Mouse (Mus musculus): Measurements from ENCODE around the gene Ccdc92b. TPM values are rescaled to one million over a fixed set of nuclear protein-coding genes. Genes with fewer than 3 reads are reported as not detected.
A peak's percentile ranks its signal among the peaks of the same experiment; 100 is the strongest.

Gene Ccdc92b
- polyA plus RNA-seq, 1 experiment from 2014 or later, result 0.29 TPM

DNA sequence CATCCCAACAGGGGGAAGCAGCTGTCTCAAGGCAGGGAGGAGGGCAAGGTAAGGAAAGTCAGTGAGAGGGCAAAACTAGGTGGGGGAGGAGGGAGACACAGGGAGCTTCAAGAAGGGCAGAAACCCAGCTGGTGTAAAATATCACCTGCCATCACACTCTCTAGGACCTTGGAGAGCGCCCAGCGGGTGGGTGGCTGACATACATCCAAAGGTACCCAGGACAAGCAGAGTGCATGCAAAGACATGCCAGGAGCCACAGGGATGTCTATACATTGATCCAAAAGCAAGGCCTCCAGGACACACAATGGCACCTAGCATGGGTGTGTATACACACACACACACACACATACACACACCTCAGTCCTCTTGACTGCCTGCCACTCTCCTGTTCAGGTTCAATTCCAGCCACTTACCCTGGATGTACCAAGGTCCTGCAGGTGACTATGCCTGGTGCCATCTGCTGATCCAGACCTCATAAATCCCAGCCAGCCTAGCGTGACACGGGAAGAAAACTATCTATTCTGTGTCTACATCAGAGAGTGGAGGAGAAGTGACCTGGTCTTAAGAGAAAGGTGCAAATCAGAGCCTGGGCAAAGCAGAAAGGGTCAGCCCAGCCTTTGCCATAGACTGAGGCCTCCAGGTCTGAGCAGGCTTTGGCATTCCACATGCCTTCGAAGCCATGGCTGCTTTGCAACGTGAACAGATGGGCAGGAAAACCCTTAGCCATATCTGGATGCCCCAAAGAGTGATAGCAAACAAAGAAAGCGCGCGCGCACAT is 34.3 kb upstream of the Ccdc92b start:
- Histone ChIP-seq H3K36me3 (ENCODE audit: control insufficient read depth, insufficient read depth, low read length) (no peaks in the 10 kb centered on the region), H3K4me2 (ENCODE audit: low read depth, low read length) (no peak overlapping the region), H3K9me3 (ENCODE audit: control insufficient read depth, low read length) (no peaks in the 10 kb centered on the region), H3K27ac (ENCODE audit: low read length) (no peak overlapping the region), H3K4me1 (ENCODE audit: control insufficient read depth, insufficient read depth, low read length) (peaks cover 5% of the 10 kb centered on the region; the same call in 1 of the 2 replicates), H3K9ac (ENCODE audit: low read depth, low read length) (no peak overlapping the region), H3K4me3 (ENCODE audit: low read length) (no peak overlapping the region), H3K27me3 (replicated peaks; ENCODE audit: control insufficient read depth, insufficient read depth, low read length) (peaks cover 21% of the 10 kb centered on the region)
- no peak for ATAC-seq
- 62% methylated on average over 10 of the region's 10 CpGs for WGBS

DNA sequence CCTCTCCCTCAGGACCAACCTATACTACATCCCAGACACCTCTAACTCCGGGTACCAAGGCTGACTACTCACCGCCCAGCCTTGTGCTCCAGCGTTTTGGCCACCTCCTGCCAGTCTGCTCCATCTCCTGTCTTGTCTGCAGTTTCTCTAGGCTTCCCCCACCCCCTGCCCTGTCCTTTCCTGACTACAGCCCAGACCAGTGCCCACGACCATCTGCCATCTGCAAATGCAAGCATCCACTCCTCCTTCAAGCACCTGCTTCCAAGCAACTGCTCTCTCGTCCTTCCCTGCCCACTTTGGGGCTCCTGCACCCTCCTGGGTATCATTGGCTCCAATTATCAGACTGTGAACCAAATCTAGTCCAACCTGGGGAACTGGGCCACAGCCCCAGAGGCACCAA is 33.0 kb upstream of the Ccdc92b start:
- Histone ChIP-seq H3K27ac (ENCODE audit: low read length) (no peak overlapping the region), H3K27me3 (replicated peaks; ENCODE audit: control insufficient read depth, insufficient read depth, low read length) (peaks cover 33% of the 10 kb centered on the region), H3K4me3 (ENCODE audit: low read length) (no peak overlapping the region), H3K9ac (ENCODE audit: low read depth, low read length) (no peak overlapping the region), H3K36me3 (ENCODE audit: control insufficient read depth, insufficient read depth, low read length) (no peaks in the 10 kb centered on the region), H3K4me2 (ENCODE audit: low read depth, low read length) (no peak overlapping the region), H3K4me1 (ENCODE audit: control insufficient read depth, insufficient read depth, low read length) (peaks cover 5% of the 10 kb centered on the region; the same call in 1 of the 2 replicates), H3K9me3 (ENCODE audit: control insufficient read depth, low read length) (no peaks in the 10 kb centered on the region)
- 59% methylated on average over 5 of the region's 5 CpGs for WGBS
- ATAC-seq, result no peak

DNA sequence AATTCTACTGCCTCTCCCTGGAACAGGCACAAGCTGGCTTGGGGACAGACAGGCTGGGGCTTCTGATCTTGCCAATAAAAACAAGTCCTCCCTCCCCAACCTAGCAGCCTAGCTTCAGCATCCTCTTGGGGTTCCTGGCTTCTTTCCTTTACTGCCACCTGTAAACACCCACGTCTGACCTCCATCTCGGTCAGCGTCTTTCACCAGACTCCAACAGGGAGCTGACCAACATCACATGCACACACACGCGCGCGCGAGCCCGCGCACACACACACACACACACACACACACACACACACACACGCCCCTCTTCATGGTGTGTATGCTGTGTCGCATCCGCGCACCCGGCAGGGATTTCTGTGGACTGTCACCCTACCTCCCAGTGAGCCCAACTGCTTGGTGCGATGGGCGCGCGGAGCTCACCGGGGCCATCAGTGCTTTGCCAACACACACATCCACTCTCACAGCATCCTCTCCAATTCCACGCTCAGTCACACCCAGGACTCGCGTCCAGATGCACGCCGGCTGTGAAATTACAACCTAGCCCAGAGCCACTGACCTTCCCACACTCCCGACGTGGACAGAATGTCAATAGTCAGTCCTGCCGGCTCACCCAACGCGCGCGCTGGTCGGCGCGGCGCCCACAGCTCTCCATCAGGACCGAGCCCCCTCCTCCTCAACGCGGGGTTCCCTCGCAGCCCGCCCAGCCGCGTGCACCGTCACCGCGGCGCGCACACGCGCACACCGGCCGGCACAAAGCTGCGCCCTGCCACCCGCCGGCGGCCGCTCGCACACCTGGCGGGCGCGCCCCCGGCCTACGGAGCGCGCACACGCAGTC is 29.8 kb upstream of the Ccdc92b start:
- ATAC-seq, result no peak
- Histone ChIP-seq H3K27ac (ENCODE audit: low read length) (no peak overlapping the region), H3K9me3 (ENCODE audit: control insufficient read depth, low read length) (no peaks in the 10 kb centered on the region), H3K4me3 (ENCODE audit: low read length) (peak overlapping the region; percentile 43), H3K4me1 (ENCODE audit: control insufficient read depth, insufficient read depth, low read length) (peaks cover 5% of the 10 kb centered on the region; the same call in 1 of the 2 replicates), H3K27me3 (replicated peaks; ENCODE audit: control insufficient read depth, insufficient read depth, low read length) (peaks cover 46% of the 10 kb centered on the region), H3K9ac (ENCODE audit: low read depth, low read length) (no peak overlapping the region), H3K4me2 (ENCODE audit: low read depth, low read length) (peak overlapping the region; percentile 59), H3K36me3 (ENCODE audit: control insufficient read depth, insufficient read depth, low read length) (no peaks in the 10 kb centered on the region)
- 2% methylated on average over 66 of the region's 66 CpGs for WGBS

DNA sequence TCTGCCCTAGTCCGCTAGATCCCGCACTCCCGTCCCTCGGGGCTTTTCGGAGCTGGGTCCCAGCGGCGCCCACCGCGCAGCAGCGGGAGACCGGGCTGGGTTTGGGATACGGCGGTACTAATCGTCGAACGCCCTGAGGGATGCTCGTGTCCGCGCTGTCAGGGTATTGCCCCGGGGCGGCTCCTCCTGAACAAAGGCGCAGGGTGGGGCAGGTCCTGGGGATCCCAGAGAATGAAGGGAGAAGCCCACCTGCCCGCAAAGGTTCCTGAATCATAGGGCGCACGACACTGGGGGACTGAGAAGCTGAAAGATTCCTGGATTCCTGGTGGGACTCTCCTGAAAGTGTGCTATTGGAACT is 29.2 kb upstream of the Ccdc92b start:
- ATAC-seq, result no peak
- peak overlapping the region; percentile 43 for H3K4me3 ChIP-seq (ENCODE audit: low read length)
- H3K36me3 ChIP-seq (ENCODE audit: control insufficient read depth, insufficient read depth, low read length), result no peaks in the 10 kb centered on the region
- no peaks in the 10 kb centered on the region for H3K9me3 ChIP-seq (ENCODE audit: control insufficient read depth, low read length)
- H3K4me1 ChIP-seq (ENCODE audit: control insufficient read depth, insufficient read depth, low read length), result peaks cover 5% of the 10 kb centered on the region; the same call in 1 of the 2 replicates
- peak overlapping the region; percentile 59 for H3K4me2 ChIP-seq (ENCODE audit: low read depth, low read length)
- 2% methylated on average over 25 of the region's 25 CpGs for WGBS
- H3K27me3 ChIP-seq (replicated peaks; ENCODE audit: control insufficient read depth, insufficient read depth, low read length), result peaks cover 46% of the 10 kb centered on the region
- no peak overlapping the region for H3K9ac ChIP-seq (ENCODE audit: low read depth, low read length)
- no peak overlapping the region for H3K27ac ChIP-seq (ENCODE audit: low read length)

DNA sequence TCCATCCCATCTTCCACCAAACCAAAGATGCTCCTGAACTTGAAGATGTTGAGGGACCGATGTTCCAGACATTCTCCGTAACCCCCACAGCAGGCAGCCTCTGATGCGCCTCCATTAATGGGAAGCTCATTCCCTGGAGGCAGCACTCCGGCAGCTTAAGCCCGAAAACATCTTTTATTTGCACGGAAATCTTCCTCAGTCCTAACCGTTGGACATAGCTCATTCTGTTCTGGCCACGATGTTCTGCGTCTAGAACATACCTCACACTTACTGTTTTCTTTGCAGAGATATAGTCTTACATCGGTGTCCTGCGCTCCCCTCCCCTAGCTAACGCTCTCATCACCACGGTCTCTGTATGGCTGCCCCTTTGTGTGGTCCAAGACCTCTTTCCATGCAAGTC is 28.7 kb upstream of the Ccdc92b start:
- peaks cover 5% of the 10 kb centered on the region; the same call in 1 of the 2 replicates for H3K4me1 ChIP-seq (ENCODE audit: control insufficient read depth, insufficient read depth, low read length)
- peaks cover 46% of the 10 kb centered on the region for H3K27me3 ChIP-seq (replicated peaks; ENCODE audit: control insufficient read depth, insufficient read depth, low read length)
- no peak overlapping the region for H3K27ac ChIP-seq (ENCODE audit: low read length)
- 36% methylated on average over 13 of the region's 13 CpGs for WGBS
- H3K9ac ChIP-seq (ENCODE audit: low read depth, low read length), result no peak overlapping the region
- H3K36me3 ChIP-seq (ENCODE audit: control insufficient read depth, insufficient read depth, low read length), result no peaks in the 10 kb centered on the region
- no peak overlapping the region for H3K4me2 ChIP-seq (ENCODE audit: low read depth, low read length)
- no peak for ATAC-seq
- no peak overlapping the region for H3K4me3 ChIP-seq (ENCODE audit: low read length)
- H3K9me3 ChIP-seq (ENCODE audit: control insufficient read depth, low read length), result no peaks in the 10 kb centered on the region

DNA sequence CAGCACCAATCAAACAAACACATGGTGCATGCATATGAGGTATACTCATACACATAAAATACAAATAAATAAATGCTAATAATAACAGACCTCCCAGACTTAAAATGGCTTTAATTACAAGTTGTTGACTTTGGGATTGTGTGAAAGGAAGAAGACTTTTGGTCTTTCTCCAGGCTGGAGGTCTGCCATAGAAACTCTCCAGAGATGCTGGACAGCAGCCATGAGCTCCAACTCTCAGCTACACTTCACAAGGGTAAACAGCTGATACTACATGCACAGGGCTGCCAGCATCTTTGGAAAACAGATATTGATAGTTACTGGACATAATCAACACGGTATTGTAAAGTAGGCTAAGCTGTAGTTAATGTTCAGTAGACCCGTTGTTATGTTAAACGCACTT is 27.2 kb upstream of the Ccdc92b start:
- 79% methylated on average over 3 of the region's 3 CpGs for WGBS
- H3K27me3 ChIP-seq (replicated peaks; ENCODE audit: control insufficient read depth, insufficient read depth, low read length), result peaks cover 46% of the 10 kb centered on the region
- H3K4me1 ChIP-seq (ENCODE audit: control insufficient read depth, insufficient read depth, low read length), result peaks cover 8% of the 10 kb centered on the region
- no peak overlapping the region for H3K4me2 ChIP-seq (ENCODE audit: low read depth, low read length)
- no peak overlapping the region for H3K4me3 ChIP-seq (ENCODE audit: low read length)
- no peaks in the 10 kb centered on the region for H3K36me3 ChIP-seq (ENCODE audit: control insufficient read depth, insufficient read depth, low read length)
- no peak overlapping the region for H3K9ac ChIP-seq (ENCODE audit: low read depth, low read length)
- H3K9me3 ChIP-seq (ENCODE audit: control insufficient read depth, low read length), result no peaks in the 10 kb centered on the region
- ATAC-seq, result no peak
- H3K27ac ChIP-seq (ENCODE audit: low read length), result no peak overlapping the region

DNA sequence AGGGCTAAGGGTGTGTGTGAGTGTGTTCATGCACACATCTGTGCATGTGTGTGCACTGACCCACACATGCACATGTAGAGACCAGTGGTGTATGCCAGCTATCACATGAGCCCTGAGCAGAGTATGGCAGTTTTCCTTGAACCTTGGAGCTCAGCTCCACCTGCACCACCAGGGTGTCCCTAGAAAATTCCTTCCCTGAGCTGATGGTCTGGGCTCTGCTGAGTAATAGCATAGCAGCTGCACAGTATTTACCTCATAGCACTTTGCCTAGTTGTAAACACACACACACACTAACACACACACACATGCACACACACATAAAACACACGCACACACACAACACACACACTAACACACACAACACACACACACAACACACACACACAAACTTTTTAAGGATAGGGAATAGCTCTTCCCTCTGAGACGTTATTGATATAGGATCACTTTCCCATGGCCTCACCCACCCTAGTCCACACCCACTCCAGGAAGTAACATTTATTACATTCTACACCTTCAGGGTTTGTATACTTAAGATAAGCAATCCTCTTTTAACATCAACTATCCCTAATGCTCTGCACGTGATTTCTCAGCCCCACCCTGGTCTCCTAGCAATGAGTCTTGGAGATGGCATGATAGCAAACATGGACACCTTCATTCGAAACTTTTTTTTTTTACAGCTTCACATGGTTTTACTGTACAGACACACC is 22.0 kb upstream of the Ccdc92b start:
- peak; percentile 96 for ATAC-seq
- peaks cover 3% of the 10 kb centered on the region; the same call in 1 of the 2 replicates for H3K9me3 ChIP-seq (ENCODE audit: control insufficient read depth, low read length)
- no peak overlapping the region for H3K9ac ChIP-seq (ENCODE audit: low read depth, low read length)
- peaks cover 4% of the 10 kb centered on the region; the same call in 1 of the 2 replicates for H3K27me3 ChIP-seq (replicated peaks; ENCODE audit: control insufficient read depth, insufficient read depth, low read length)
- H3K4me2 ChIP-seq (ENCODE audit: low read depth, low read length), result no peak overlapping the region
- peak overlapping the region; percentile 36; the same call in 1 of the 2 replicates for H3K27ac ChIP-seq (ENCODE audit: low read length)
- H3K4me1 ChIP-seq (ENCODE audit: control insufficient read depth, insufficient read depth, low read length), result peaks cover 3% of the 10 kb centered on the region; the same call in 1 of the 2 replicates
- H3K4me3 ChIP-seq (ENCODE audit: low read length), result no peak overlapping the region
- H3K36me3 ChIP-seq (ENCODE audit: control insufficient read depth, insufficient read depth, low read length), result no peaks in the 10 kb centered on the region
- WGBS, result 46% methylated on average over 4 of the region's 4 CpGs

DNA sequence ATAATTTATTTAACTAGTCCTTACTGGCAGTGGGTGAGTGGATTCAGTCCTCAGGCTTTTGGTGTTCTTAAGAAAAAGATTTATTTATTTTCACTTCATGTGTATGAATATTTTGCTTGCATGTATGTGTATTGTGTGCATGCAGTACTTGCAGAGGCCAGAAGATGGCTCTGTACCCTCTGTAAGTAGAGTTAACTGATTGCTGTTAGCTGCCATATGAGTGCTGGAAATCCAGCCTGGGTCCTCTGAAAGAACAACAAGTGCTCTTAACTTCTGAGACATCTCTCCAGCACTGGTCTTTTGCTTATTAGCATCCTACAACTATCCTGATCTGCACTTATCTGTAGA is 21.4 kb upstream of the Ccdc92b start:
- Histone ChIP-seq H3K4me1 (ENCODE audit: control insufficient read depth, insufficient read depth, low read length) (peaks cover 3% of the 10 kb centered on the region; the same call in 1 of the 2 replicates), H3K4me2 (ENCODE audit: low read depth, low read length) (no peak overlapping the region), H3K27me3 (replicated peaks; ENCODE audit: control insufficient read depth, insufficient read depth, low read length) (no peaks in the 10 kb centered on the region), H3K4me3 (ENCODE audit: low read length) (no peak overlapping the region), H3K27ac (ENCODE audit: low read length) (no peak overlapping the region), H3K9ac (ENCODE audit: low read depth, low read length) (no peak overlapping the region), H3K36me3 (ENCODE audit: control insufficient read depth, insufficient read depth, low read length) (no peaks in the 10 kb centered on the region), H3K9me3 (ENCODE audit: control insufficient read depth, low read length) (peaks cover 3% of the 10 kb centered on the region; the same call in 1 of the 2 replicates)
- no peak for ATAC-seq

DNA sequence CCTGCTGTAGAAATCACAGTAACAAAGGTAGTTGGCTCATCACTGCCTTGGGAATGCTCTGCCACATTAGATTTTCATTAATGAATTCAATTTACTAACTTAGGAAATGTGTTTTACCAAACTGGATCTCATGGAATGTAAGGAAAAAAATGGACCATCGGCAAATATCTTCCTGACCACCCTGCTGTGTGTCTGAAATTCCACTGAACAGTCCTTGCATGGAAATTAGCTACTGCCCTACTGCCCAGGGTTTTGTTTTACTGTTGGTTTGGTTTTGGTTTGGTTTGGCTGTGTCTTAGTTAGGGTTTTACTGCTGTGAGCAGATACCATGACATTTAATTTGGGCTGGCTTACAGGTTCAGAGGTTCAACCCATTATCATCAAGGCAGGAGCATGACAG is 17.1 kb upstream of the Ccdc92b start:
- Histone ChIP-seq H3K4me1 (ENCODE audit: control insufficient read depth, insufficient read depth, low read length) (no peaks in the 10 kb centered on the region), H3K9me3 (ENCODE audit: control insufficient read depth, low read length) (peaks cover 3% of the 10 kb centered on the region; the same call in 1 of the 2 replicates), H3K36me3 (ENCODE audit: control insufficient read depth, insufficient read depth, low read length) (no peaks in the 10 kb centered on the region), H3K9ac (ENCODE audit: low read depth, low read length) (no peak overlapping the region), H3K27ac (ENCODE audit: low read length) (no peak overlapping the region), H3K4me3 (ENCODE audit: low read length) (no peak overlapping the region), H3K27me3 (replicated peaks; ENCODE audit: control insufficient read depth, insufficient read depth, low read length) (no peaks in the 10 kb centered on the region), H3K4me2 (ENCODE audit: low read depth, low read length) (no peak overlapping the region)
- ATAC-seq, result no peak
- 82% methylated on average over 1 of the region's 1 CpGs for WGBS
